Mouse (Mus musculus): ENCODE data around the gene Snph.

DNA sequence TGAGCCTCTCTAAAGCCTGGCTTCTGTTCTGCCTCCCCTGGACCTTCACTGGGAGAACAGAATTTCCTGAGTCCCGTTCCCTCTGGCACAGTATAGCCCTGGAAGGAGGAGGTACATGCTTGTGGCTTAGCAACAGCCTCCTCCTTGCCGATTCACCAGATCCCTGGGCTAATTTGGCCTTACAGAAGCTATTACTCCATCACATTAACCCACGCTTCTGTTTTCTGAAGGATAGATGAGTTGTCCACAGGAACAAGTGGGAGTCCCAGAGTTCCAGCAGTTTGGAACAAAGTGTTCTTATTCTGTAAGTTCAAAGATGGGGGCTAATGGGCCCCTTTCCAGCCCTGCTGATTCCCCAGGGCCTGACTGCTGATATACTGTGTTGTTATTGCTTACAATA, 58.7 kb downstream of the Snph start:
- TF ChIP-seq ZC3H11A (IDR thresholded peaks at IDR 0.05; ENCODE audit: borderline replicate concordance, low read depth, low read length) (no peak), HCFC1 (IDR thresholded peaks at IDR 0.05; ENCODE audit: borderline replicate concordance, insufficient read depth, low read length) (no peak)

Data from ES-E14 (cell line).